Mouse (Mus musculus) embryonic facial prominence, embryonic 10.5 days (tissue): ENCODE data around the gene Pik3c2g. TPM values are rescaled to one million over a fixed set of nuclear protein-coding genes. Genes with fewer than 3 reads are reported as not detected.

Experiments
- DNase-seq: peaks from one replicate; pipeline ENCODE4 v3.0.0-alpha.2; 2017; ENCODE audit warnings: low spot score
- H3K27ac ChIP-seq: fragments of 300-500 bp; sonication (generic); replicated peaks from 2 replicates; pipeline ENCODE4 v1.5.1; 2016; ENCODE audit warnings: mild to moderate bottlenecking
- H3K27me3 ChIP-seq: fragments of 300-500 bp; sonication (generic); replicated peaks from 2 replicates; pipeline ENCODE4 v1.6.1; 2016; ENCODE audit warnings: low read depth, mild to moderate bottlenecking; ENCODE audit not compliant: poor library complexity, severe bottlenecking
- H3K36me3 ChIP-seq: fragments of 300-500 bp; sonication (generic); replicated peaks from 2 replicates; pipeline ENCODE4 v1.6.1; 2016; ENCODE audit warnings: mild to moderate bottlenecking, moderate library complexity
- H3K4me1 ChIP-seq: fragments of 300-500 bp; sonication (generic); 2 replicates; pipeline ENCODE4 v1.6.1; 2016
- H3K4me3 ChIP-seq: fragments of 300-500 bp; sonication (generic); 2 replicates; pipeline ENCODE4 v1.5.1; 2016; ENCODE audit warnings: mild to moderate bottlenecking, moderate library complexity
- H3K9me3 ChIP-seq: fragments of 300-500 bp; sonication (generic); 2 replicates; pipeline ENCODE4 v1.6.1; 2016; ENCODE audit warnings: mild to moderate bottlenecking
- WGBS: fragments of 180-500 bp; shearing (Covaris S2); methylation state at CpG from one replicate; pipeline ENCODE4 v1.1.7; 2016; 5-methylcytosine and 5-hydroxymethylcytosine counted together
- polyA plus RNA-seq: library from polyadenylated mRNA; unstranded; fragments of >200 nt; fragmentation: Nextera tagmentation; extraction: Ambion mirVana; gene quantifications from 2 replicates; pipeline ENCODE4 v1.2.1, GENCODE M21; 2016

Pik3c2g gene
- polyA plus RNA-seq, 1 experiment from 2014 or later, result 0.25 TPM

DNA sequence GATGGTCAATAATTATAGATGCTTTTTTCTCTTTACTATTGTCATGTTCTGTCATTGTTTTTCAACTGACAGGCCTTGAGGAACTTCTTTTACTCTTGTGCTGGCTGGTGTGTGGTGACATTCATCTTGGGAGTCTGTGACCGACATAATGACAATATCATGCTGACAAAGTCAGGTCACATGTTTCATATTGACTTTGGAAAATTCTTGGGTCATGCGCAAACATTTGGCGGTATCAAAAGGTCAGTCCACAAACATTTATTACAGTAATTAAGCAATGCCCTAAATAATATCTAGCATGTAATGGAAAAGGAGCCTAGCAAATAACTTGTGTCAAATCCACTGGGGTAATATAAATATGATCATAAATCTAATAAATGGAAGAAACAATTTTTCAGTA is 273.1 kb downstream of the Pik3c2g start:
- H3K36me3 ChIP-seq, result no peaks in the 10 kb centered on the region
- no peaks in the 10 kb centered on the region for H3K9me3 ChIP-seq
- no peaks in the 10 kb centered on the region for H3K4me1 ChIP-seq
- DNase-seq, result no peak
- 97% methylated on average over 3 of the region's 3 CpGs for WGBS
- H3K4me3 ChIP-seq, result no peak overlapping the region
- H3K27ac ChIP-seq, result no peak overlapping the region
- H3K27me3 ChIP-seq, result no peaks in the 10 kb centered on the region

- Histone ChIP-seq H3K9me3 (no peaks in the 10 kb centered on the region), H3K4me3 (no peak overlapping the region), H3K27ac (no peak overlapping the region), H3K36me3 (no peaks in the 10 kb centered on the region), H3K4me1 (no peaks in the 10 kb centered on the region), H3K27me3 (no peaks in the 10 kb centered on the region)
- no peak for DNase-seq
- WGBS, result 91% methylated on average over 2 of the region's 2 CpGs
These were observed 274.5 kb downstream of the Pik3c2g start for GRCm38 (mm10) chr6:139861534-139861933.

DNA sequence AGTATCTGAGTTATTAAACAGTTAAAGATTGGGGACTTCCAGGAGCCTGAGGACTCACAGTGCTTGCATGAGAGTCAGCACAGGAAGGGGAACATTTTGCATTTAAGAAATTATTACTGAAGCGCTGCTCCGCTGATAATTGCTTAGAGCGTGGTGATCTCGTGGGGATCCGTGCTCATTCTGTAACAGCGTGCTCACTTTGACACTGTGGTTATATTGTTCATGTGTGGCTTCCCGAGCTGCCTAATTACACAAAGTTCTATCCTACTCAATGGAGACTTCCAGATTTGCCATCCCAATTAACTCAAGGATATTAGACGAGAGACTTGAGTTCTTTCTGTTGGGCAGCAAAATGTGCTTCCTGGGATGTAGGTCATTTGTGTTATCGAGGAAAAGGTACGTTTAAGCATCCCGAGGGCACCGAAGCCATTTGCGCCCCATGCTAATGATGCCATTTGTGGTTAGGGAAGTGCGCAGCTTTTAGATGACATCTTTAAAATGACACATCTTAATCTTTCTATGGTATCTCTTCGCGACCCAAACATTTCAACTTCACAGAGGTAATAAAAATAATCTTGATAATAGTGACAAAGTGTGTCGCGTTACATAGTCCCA is 278.1 kb downstream of the Pik3c2g start:
- Histone ChIP-seq H3K9me3 (no peaks in the 10 kb centered on the region), H3K36me3 (no peaks in the 10 kb centered on the region)
- 93% methylated on average over 18 of the region's 18 CpGs for WGBS

GRCm38 (mm10) chr6:139874418-139875176 is 287.6 kb downstream of the Pik3c2g start:
- DNase-seq, result peak; percentile 35
- H3K27ac ChIP-seq, result no peak overlapping the region

More for the DNA sequence above, 278.1 kb downstream of the Pik3c2g start:
- Histone ChIP-seq H3K4me3 (no peak overlapping the region), H3K27ac (no peak overlapping the region), H3K27me3 (no peaks in the 10 kb centered on the region), H3K4me1 (no peaks in the 10 kb centered on the region)
- DNase-seq, result no peak

GRCm38 (mm10) chr6:139876691-139877090 is 289.7 kb downstream of the Pik3c2g start:
- Histone ChIP-seq H3K4me1 (no peaks in the 10 kb centered on the region), H3K4me3 (no peak overlapping the region), H3K27me3 (no peaks in the 10 kb centered on the region), H3K27ac (no peak overlapping the region), H3K9me3 (no peaks in the 10 kb centered on the region), H3K36me3 (no peaks in the 10 kb centered on the region)
- DNase-seq, result no peak
- 91% methylated on average over 1 of the region's 1 CpGs for WGBS

More at GRCm38 (mm10) chr6:139874418-139875176, 287.6 kb downstream of the Pik3c2g start:
- H3K9me3 ChIP-seq, result no peaks in the 10 kb centered on the region
- no peaks in the 10 kb centered on the region for H3K36me3 ChIP-seq
- H3K4me1 ChIP-seq, result no peaks in the 10 kb centered on the region
- no peaks in the 10 kb centered on the region for H3K27me3 ChIP-seq
- no peak overlapping the region for H3K4me3 ChIP-seq
- 55% methylated on average over 3 of the region's 3 CpGs for WGBS

GRCm38 (mm10) chr6:139877476-139878361 is 290.7 kb downstream of the Pik3c2g start:
- no peaks in the 10 kb centered on the region for H3K36me3 ChIP-seq
- H3K4me3 ChIP-seq, result no peak overlapping the region
- no peaks in the 10 kb centered on the region for H3K27me3 ChIP-seq
- no peak overlapping the region for H3K27ac ChIP-seq
- WGBS, result 81% methylated on average over 6 of the region's 6 CpGs
- DNase-seq, result no peak
- H3K4me1 ChIP-seq, result no peaks in the 10 kb centered on the region
- no peaks in the 10 kb centered on the region for H3K9me3 ChIP-seq

DNA sequence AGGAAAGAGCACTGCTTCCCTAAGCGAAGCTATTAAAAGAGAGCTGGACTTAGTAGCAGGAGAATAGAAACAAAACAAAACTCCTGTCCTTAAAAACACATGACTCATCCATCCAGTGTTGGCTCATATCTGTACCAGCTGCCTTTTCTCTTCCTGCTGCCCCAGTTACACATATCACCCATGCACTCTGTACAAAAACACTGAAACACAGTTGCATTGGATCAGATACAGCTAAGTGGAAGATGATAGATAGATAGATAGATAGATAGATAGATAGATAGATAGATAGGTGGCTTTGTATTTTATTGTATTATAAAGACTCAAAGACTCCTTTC is 291.3 kb downstream of the Pik3c2g start:
- DNase-seq, result no peak
- WGBS, result 83% methylated on average over 1 of the region's 1 CpGs
- H3K4me3 ChIP-seq, result no peak overlapping the region
- H3K9me3 ChIP-seq, result no peaks in the 10 kb centered on the region
- H3K36me3 ChIP-seq, result no peaks in the 10 kb centered on the region
- H3K4me1 ChIP-seq, result no peaks in the 10 kb centered on the region
- H3K27ac ChIP-seq, result no peak overlapping the region
- no peaks in the 10 kb centered on the region for H3K27me3 ChIP-seq

- H3K9me3 ChIP-seq, result no peaks in the 10 kb centered on the region
- no peak for DNase-seq
- H3K4me3 ChIP-seq, result no peak overlapping the region
- H3K4me1 ChIP-seq, result no peaks in the 10 kb centered on the region
- H3K36me3 ChIP-seq, result no peaks in the 10 kb centered on the region
- 90% methylated on average over 2 of the region's 2 CpGs for WGBS
- no peak overlapping the region for H3K27ac ChIP-seq
- H3K27me3 ChIP-seq, result no peaks in the 10 kb centered on the region
These were observed 295.1 kb downstream of the Pik3c2g start for GRCm38 (mm10) chr6:139882076-139882475.

DNA sequence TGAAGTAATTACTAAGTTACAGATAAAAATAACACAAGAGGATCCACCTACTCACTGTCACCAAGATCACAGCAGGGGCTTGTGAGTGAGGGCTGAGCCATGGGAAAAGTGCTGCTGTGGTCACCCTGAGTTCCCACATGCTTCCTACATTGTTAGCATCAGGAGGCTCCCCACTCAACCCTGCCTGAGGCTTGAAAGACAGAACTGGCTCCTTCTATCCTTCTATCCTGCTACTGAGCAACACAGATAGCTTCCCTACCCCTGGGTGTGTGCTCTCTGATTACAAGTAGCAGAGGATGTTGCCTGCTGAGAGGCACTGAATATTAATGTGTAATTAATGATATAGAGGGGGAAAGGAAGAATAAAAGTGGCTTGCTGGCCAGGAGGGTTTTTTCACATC is 300.2 kb downstream of the Pik3c2g start:
- Histone ChIP-seq H3K4me1 (no peaks in the 10 kb centered on the region), H3K9me3 (no peaks in the 10 kb centered on the region), H3K27me3 (no peaks in the 10 kb centered on the region), H3K4me3 (no peak overlapping the region), H3K36me3 (no peaks in the 10 kb centered on the region), H3K27ac (no peak overlapping the region)
- no peak for DNase-seq

DNA sequence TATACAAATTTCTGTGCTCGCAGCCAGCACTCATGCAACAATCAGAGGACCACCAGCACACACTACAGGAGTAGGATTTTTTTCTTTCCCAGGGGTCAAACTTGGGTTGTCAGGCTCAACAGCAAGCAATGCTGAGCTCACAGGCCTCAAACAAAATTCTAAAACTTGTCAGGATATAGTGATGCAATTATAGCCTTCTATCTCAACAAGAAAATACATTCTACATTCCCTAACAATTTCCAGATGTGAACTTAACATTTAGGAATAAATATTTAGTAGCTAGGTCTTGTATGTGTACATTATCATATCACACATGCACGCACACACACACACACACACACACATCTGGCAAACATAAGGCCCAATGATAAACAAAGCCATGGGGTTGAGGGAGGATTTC is 308.6 kb downstream of the Pik3c2g start:
- Histone ChIP-seq H3K4me1 (peaks cover 9% of the 10 kb centered on the region; the same call in 1 of the 2 replicates), H3K27ac (peak overlapping the region; percentile 48; the same call in 1 of the 2 replicates), H3K4me3 (no peak overlapping the region), H3K27me3 (no peaks in the 10 kb centered on the region), H3K36me3 (no peaks in the 10 kb centered on the region), H3K9me3 (no peaks in the 10 kb centered on the region)
- 67% methylated on average over 2 of the region's 2 CpGs for WGBS
- peak; percentile 13 for DNase-seq

DNA sequence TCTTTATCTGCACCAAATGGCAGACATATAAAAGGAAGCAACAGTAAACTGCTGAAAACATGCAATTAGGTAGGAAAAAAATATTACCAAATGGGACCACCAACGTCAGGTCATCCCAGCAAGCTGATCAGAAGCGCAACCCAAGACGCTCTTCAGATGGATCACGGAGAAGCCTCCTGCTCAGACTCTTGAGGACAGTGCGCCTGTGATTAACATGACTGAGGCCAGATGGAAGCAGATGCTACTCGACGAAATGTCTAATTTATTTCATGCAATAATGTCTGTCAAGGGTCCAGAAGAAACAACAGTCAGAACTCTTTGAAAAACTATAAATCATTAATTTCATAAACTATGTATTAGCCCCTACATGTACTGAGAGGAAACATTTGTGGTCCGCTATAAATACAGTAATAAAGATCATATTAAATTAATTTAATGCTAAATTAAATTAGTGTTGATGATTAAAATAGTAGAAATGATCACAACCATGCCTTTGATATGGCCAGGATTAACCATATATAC is 312.7 kb downstream of the Pik3c2g start:
- Histone ChIP-seq H3K27me3 (no peaks in the 10 kb centered on the region), H3K36me3 (no peaks in the 10 kb centered on the region), H3K4me3 (no peak overlapping the region), H3K27ac (no peak overlapping the region), H3K9me3 (no peaks in the 10 kb centered on the region), H3K4me1 (peaks cover 9% of the 10 kb centered on the region; the same call in 1 of the 2 replicates)
- DNase-seq, result no peak
- 94% methylated on average over 8 of the region's 8 CpGs for WGBS

DNA sequence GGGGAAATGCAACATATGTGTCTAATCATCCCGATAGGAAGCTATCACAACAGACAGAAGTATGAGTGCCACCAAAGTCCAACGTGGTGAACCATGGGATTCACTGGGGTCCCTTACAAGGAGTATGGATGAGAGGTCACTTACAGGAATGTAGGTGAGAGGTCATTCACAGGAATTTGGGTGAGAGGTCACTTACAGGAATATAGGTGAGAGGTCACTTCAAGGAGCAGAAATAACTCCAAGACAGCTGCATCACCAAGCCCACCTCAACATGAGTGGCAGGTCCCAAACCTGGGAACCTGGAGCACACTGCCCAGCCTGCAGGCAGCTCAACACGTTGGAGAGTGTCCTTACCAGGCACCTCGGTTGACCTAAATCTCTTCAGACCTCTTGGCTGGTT is 314.8 kb downstream of the Pik3c2g start:
- H3K4me1 ChIP-seq, result no peaks in the 10 kb centered on the region
- 70% methylated on average over 4 of the region's 4 CpGs for WGBS

More for the DNA sequence above, 314.8 kb downstream of the Pik3c2g start:
- no peaks in the 10 kb centered on the region for H3K27me3 ChIP-seq
- H3K9me3 ChIP-seq, result no peaks in the 10 kb centered on the region
- H3K27ac ChIP-seq, result no peak overlapping the region
- H3K36me3 ChIP-seq, result no peaks in the 10 kb centered on the region
- no peak for DNase-seq
- H3K4me3 ChIP-seq, result no peak overlapping the region
